Mouse (Mus musculus) right cerebral cortex, postnatal 36 days (tissue): Measurements from ENCODE around the gene Olfr469.
"Not testable (repeated sequence)": the region's sequence is repeated elsewhere in the genome, so short reads cannot be mapped to it uniquely, and the experiment has no call there.

Experiments
- DNase-seq, 2 experiments: peaks; one replicate each; pipeline ENCODE4 v3.0.0; 2022; ENCODE audit warnings: low spot score in 2 of 2, mixed read lengths in 1 of 2

Gene Olfr469

GRCm38 (mm10) chr7:107825441-107825840 lies at the start of gene Olfr469:
Gene Olfr469 (minus strand): TSS chr7:107825541.
- not testable (repeated sequence) for DNase-seq

GRCm38 (mm10) chr7:107847390-107847789 lies 22.0 kb upstream of the Olfr469 start, which contains the start of gene Olfr470:
Gene Olfr470 (minus strand): TSS chr7:107847490.
- not testable (repeated sequence) for DNase-seq

GRCm38 (mm10) chr7:107841719-107842118 lies 16.4 kb upstream of the Olfr469 start:
- no peak for DNase-seq

- not testable (repeated sequence) for DNase-seq
Observed at GRCm38 (mm10) chr7:107823867-107824266, 1.5 kb downstream of the Olfr469 start.

GRCm38 (mm10) chr7:107819442-107819841 lies 5.9 kb downstream of the Olfr469 start:
- no peak for DNase-seq

GRCm38 (mm10) chr7:107811963-107812362 lies 13.4 kb downstream of the Olfr469 start, which contains the start of gene Olfr467:
Gene Olfr467 (plus strand): TSS chr7:107812263.
- DNase-seq = no peak

- DNase-seq = no peak
Observed at GRCm38 (mm10) chr7:107802138-107802537, 23.2 kb downstream of the Olfr469 start.

- DNase-seq = no peak
Observed at GRCm38 (mm10) chr7:107801108-107801507, 24.2 kb downstream of the Olfr469 start, which contains the start of gene Ovch2. Gene Ovch2 (minus strand): TSS chr7:107801208.

- DNase-seq = no peak
Observed at GRCm38 (mm10) chr7:107796500-107796899, 28.8 kb downstream of the Olfr469 start.

- no peak for DNase-seq
Observed at GRCm38 (mm10) chr7:107787977-107788620, 37.2 kb downstream of the Olfr469 start.

- no peak for DNase-seq
Observed at GRCm38 (mm10) chr7:107779611-107780010, 45.7 kb downstream of the Olfr469 start.

- no peak for DNase-seq
Observed at GRCm38 (mm10) chr7:107778216-107778615, 47.1 kb downstream of the Olfr469 start.

GRCm38 (mm10) chr7:107770812-107771211 lies 54.5 kb downstream of the Olfr469 start:
- DNase-seq = no peak
